Mouse (Mus musculus) intestine, embryonic 15.5 days (tissue): Measurements from ENCODE around the gene Tmem201. TPM values are rescaled to one million over a fixed set of nuclear protein-coding genes. Genes with fewer than 3 reads are reported as not detected.
"Not testable (repeated sequence)": the region's sequence is repeated elsewhere in the genome, so short reads cannot be mapped to it uniquely, and the experiment has no call there.

Experiments used
- ATAC-seq: fragments of 200-750 bp; cut with Nextera tagmentation; 2 replicates; pipeline ENCODE4 v1.8.0; 2017; ENCODE audit warnings: moderate TSS enrichment, moderate library complexity
- H3K27ac ChIP-seq: fragments of 300-500 bp; sonication (generic); 2 replicates; pipeline ENCODE4 v1.5.1; 2015; ENCODE audit warnings: mild to moderate bottlenecking, inconsistent platforms
- H3K27me3 ChIP-seq: fragments of 300-500 bp; sonication (generic); replicated peaks from 2 replicates; pipeline ENCODE4 v1.6.1; 2015; ENCODE audit warnings: inconsistent platforms
- H3K36me3 ChIP-seq: fragments of 300-500 bp; sonication (generic); 2 replicates; pipeline ENCODE4 v1.6.1; 2015; ENCODE audit warnings: inconsistent platforms
- H3K4me1 ChIP-seq: fragments of 300-500 bp; sonication (generic); replicated peaks from 2 replicates; pipeline ENCODE4 v1.6.1; 2015; ENCODE audit warnings: inconsistent platforms
- H3K4me2 ChIP-seq: fragments of 300-500 bp; sonication (generic); replicated peaks from 2 replicates; pipeline ENCODE4 v1.6.1; 2015; ENCODE audit warnings: mild to moderate bottlenecking, inconsistent platforms
- H3K4me3 ChIP-seq: fragments of 300-500 bp; sonication (generic); replicated peaks from 2 replicates; pipeline ENCODE4 v1.5.1; 2015; ENCODE audit warnings: inconsistent platforms
- H3K9ac ChIP-seq: fragments of 300-500 bp; sonication (generic); 2 replicates; pipeline ENCODE4 v1.6.1; 2015; ENCODE audit warnings: inconsistent platforms
- H3K9me3 ChIP-seq: fragments of 300-500 bp; sonication (generic); 2 replicates; pipeline ENCODE4 v1.6.1; 2016; ENCODE audit warnings: inconsistent platforms
- WGBS: fragments of 180-500 bp; shearing (Covaris S2); methylation state at CpG from one replicate; pipeline ENCODE4 v1.1.7; 2015; 5-methylcytosine and 5-hydroxymethylcytosine counted together
- polyA plus RNA-seq: library from polyadenylated mRNA; unstranded; fragments of >200 nt; fragmentation: Nextera tagmentation; extraction: Ambion mirVana; gene quantifications from 2 replicates; pipeline ENCODE4 v1.2.1, GENCODE M21; 2015

Tmem201 gene
- polyA plus RNA-seq, 1 experiment from 2014 or later: 23.3 TPM

- no peak overlapping the region for H3K4me2 ChIP-seq
Observed at GRCm38 (mm10) chr4:149772394-149772793, 34.5 kb upstream of the Tmem201 start.

GRCm38 (mm10) chr4:149765201-149765600 is 27.4 kb upstream of the Tmem201 start:
- no peak overlapping the region for H3K27ac ChIP-seq
- H3K9me3 ChIP-seq: no peaks in the 10 kb centered on the region
- H3K9ac ChIP-seq: no peak overlapping the region
- H3K4me1 ChIP-seq: no peaks in the 10 kb centered on the region
- H3K27me3 ChIP-seq: no peaks in the 10 kb centered on the region
- no peaks in the 10 kb centered on the region for H3K36me3 ChIP-seq
- H3K4me2 ChIP-seq: no peak overlapping the region
- ATAC-seq: no peak
- WGBS: 87% methylated on average over 5 of the region's 5 CpGs
- H3K4me3 ChIP-seq: no peak overlapping the region

More at GRCm38 (mm10) chr4:149772394-149772793, 34.5 kb upstream of the Tmem201 start:
- H3K27ac ChIP-seq: no peak overlapping the region
- H3K4me1 ChIP-seq: peaks cover 20% of the 10 kb centered on the region
- H3K36me3 ChIP-seq: no peaks in the 10 kb centered on the region
- no peak overlapping the region for H3K9ac ChIP-seq
- 47% methylated on average over 2 of the region's 2 CpGs for WGBS
- H3K9me3 ChIP-seq: no peaks in the 10 kb centered on the region
- no peak for ATAC-seq
- H3K27me3 ChIP-seq: no peaks in the 10 kb centered on the region
- no peak overlapping the region for H3K4me3 ChIP-seq

DNA sequence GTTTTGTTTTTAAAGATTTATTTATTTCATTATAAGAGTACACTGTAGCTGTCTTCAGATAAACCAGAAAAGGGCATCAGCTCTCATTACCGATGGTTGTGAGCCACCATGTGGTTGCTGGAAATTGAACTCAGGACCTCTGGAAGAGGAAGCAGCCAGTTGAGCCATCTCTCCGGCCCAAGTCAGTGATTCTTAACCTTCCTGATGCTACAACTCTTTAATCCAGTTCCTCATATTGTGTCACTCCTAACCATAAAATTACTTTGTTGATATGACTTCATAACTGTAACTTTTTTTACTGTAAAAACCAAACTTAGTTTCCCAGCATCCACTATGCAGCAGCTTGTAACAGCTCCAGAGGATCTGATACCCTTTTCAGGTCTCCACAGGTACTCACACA is 25.5 kb upstream of the Tmem201 start:
- H3K4me1 ChIP-seq: no peaks in the 10 kb centered on the region
- H3K4me3 ChIP-seq: no peak overlapping the region
- no peaks in the 10 kb centered on the region for H3K36me3 ChIP-seq
- H3K27ac ChIP-seq: no peak overlapping the region
- H3K9ac ChIP-seq: no peak overlapping the region
- H3K27me3 ChIP-seq: no peaks in the 10 kb centered on the region
- H3K9me3 ChIP-seq: no peaks in the 10 kb centered on the region
- 85% methylated on average over 2 of the region's 2 CpGs for WGBS
- H3K4me2 ChIP-seq: no peak overlapping the region
- ATAC-seq: no peak

DNA sequence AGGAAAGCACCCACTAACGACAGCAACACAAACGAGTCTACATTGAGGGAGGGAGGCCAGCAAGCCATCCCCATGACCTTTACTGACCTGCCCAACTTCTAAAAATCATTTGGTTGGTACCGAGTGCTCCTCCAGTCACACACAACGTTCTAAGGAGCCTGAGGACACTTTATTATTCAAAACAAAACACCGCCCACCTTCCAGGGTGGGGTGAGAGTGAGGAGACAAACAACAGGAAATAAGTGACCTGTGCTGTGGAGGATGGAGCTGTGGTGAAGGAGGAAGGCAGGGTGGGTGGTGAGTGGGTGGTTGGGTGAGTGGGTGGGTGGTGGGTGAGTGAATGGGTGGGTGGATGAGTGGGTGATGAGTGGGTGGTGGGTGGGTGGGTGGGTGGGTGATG is 21.7 kb upstream of the Tmem201 start:
- H3K9me3 ChIP-seq: no peaks in the 10 kb centered on the region
- no peaks in the 10 kb centered on the region for H3K27me3 ChIP-seq
- no peaks in the 10 kb centered on the region for H3K4me1 ChIP-seq
- H3K27ac ChIP-seq: no peak overlapping the region
- no peak overlapping the region for H3K4me2 ChIP-seq
- 50% methylated on average over 5 of the region's 5 CpGs for WGBS
- H3K4me3 ChIP-seq: no peak overlapping the region
- H3K36me3 ChIP-seq: no peaks in the 10 kb centered on the region
- no peak overlapping the region for H3K9ac ChIP-seq
- ATAC-seq: no peak

- Histone ChIP-seq H3K36me3 (no peaks in the 10 kb centered on the region), H3K4me2 (no peak overlapping the region), H3K27me3 (no peaks in the 10 kb centered on the region), H3K9ac (no peak overlapping the region), H3K4me1 (no peaks in the 10 kb centered on the region), H3K27ac (no peak overlapping the region), H3K9me3 (no peaks in the 10 kb centered on the region), H3K4me3 (no peak overlapping the region)
- WGBS: 64% methylated on average over 6 of the region's 6 CpGs
- ATAC-seq: no peak
Observed at GRCm38 (mm10) chr4:149758423-149758822, 20.6 kb upstream of the Tmem201 start.

- 88% methylated on average over 7 of the region's 7 CpGs for WGBS
- H3K36me3 ChIP-seq: not testable (repeated sequence)
Observed at GRCm38 (mm10) chr4:149756546-149756945, 18.7 kb upstream of the Tmem201 start.

DNA sequence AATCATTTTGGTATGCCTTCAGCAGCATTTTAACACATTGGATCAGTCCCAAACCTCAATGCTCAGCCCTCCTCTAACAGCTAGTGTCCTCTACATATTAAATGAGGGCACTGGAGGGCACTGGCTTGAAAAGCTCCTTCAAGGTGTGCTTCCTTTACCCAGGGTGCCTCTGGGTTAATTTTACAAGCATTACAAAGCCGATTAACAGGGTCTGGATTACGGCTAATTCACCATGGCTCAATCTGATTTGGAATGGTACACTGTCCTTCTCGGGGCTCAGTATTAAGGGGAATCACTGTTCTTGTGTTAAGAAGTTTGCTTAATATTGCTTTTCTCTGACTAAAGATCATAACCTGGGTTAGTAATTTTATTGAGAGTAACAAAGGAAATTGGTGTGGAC is 15.0 kb upstream of the Tmem201 start:
- Histone ChIP-seq H3K27ac (no peak overlapping the region), H3K4me3 (no peak overlapping the region), H3K4me1 (no peaks in the 10 kb centered on the region), H3K27me3 (no peaks in the 10 kb centered on the region), H3K9me3 (no peaks in the 10 kb centered on the region), H3K4me2 (no peak overlapping the region), H3K36me3 (no peaks in the 10 kb centered on the region), H3K9ac (no peak overlapping the region)
- WGBS: 87% methylated on average over 3 of the region's 3 CpGs
- no peak for ATAC-seq

More at GRCm38 (mm10) chr4:149756546-149756945, 18.7 kb upstream of the Tmem201 start:
- not testable (repeated sequence) for ATAC-seq, H3K9me3 ChIP-seq, H3K4me3 ChIP-seq, H3K4me2 ChIP-seq, H3K27ac ChIP-seq, H3K4me1 ChIP-seq, H3K9ac ChIP-seq, H3K27me3 ChIP-seq

DNA sequence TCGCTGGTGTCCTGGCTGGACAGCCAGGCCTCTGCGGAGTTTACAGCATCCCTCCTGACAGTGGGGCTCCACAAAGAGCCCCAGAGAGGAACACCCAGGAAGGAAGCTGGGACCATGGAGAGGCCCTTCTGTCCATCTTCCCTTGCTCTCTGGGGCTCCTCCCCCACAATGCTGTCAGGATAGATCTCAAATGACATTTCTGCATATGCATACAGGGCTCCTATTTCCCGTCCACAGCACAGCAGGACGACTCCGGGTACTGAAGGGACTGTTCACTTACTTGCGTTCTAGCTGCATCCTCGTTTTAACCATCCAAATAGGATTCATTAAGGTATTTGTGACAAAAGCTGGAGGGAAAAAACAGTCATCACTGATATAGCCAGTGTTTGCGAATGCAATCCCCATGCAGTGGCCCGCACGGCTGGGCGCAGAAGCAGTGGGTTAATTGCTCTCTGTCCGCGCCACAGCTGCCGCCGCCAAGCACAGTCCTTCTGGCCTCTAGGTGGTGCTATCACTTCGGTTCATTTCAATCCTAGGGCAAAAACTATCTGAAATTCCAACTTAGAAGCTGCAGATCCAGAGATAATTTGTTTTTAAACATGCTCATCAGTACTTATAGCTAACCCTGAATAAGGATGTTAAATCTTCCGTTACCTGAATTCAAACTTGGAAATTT is 14.4 kb upstream of the Tmem201 start:
- ATAC-seq: no peak
- H3K4me3 ChIP-seq: no peak overlapping the region
- no peak overlapping the region for H3K9ac ChIP-seq
- no peaks in the 10 kb centered on the region for H3K36me3 ChIP-seq
- no peaks in the 10 kb centered on the region for H3K4me1 ChIP-seq
- H3K27ac ChIP-seq: no peak overlapping the region
- no peaks in the 10 kb centered on the region for H3K9me3 ChIP-seq
- WGBS: 33% methylated on average over 17 of the region's 17 CpGs
- H3K27me3 ChIP-seq: no peaks in the 10 kb centered on the region
- H3K4me2 ChIP-seq: no peak overlapping the region

- 43% methylated on average over 5 of the region's 5 CpGs for WGBS
- H3K27me3 ChIP-seq: no peaks in the 10 kb centered on the region
- no peak overlapping the region for H3K9ac ChIP-seq
- ATAC-seq: no peak
- no peaks in the 10 kb centered on the region for H3K36me3 ChIP-seq
- H3K4me1 ChIP-seq: no peaks in the 10 kb centered on the region
- H3K27ac ChIP-seq: no peak overlapping the region
- no peaks in the 10 kb centered on the region for H3K9me3 ChIP-seq
- no peak overlapping the region for H3K4me3 ChIP-seq
- no peak overlapping the region for H3K4me2 ChIP-seq
Observed at GRCm38 (mm10) chr4:149750671-149751070, 12.8 kb upstream of the Tmem201 start.

DNA sequence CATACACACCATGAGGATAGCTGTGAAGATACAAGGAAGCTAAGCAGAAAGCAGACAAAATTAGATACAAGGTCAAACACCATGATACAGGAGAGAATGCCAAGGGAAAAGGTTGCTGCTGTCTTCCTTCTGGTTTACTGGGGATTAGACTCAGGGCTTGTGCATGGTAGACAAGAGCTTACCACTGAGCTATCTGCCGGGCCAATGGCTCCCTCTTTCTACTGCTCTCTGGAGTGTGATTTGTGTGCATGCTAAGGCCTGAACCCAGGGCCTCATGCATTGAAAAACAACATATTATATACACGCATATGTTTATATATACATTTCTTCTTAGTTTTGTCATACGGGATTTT is 11.8 kb upstream of the Tmem201 start:
- ATAC-seq, H3K36me3 ChIP-seq, H3K4me1 ChIP-seq, H3K4me2 ChIP-seq, H3K27ac ChIP-seq, H3K4me3 ChIP-seq, H3K9me3 ChIP-seq, H3K9ac ChIP-seq, H3K27me3 ChIP-seq: not testable (repeated sequence)
- WGBS: 85% methylated on average over 3 of the region's 3 CpGs

- WGBS: 85% methylated on average over 18 of the region's 18 CpGs
Observed at GRCm38 (mm10) chr4:149749003-149749662, 11.3 kb upstream of the Tmem201 start.

DNA sequence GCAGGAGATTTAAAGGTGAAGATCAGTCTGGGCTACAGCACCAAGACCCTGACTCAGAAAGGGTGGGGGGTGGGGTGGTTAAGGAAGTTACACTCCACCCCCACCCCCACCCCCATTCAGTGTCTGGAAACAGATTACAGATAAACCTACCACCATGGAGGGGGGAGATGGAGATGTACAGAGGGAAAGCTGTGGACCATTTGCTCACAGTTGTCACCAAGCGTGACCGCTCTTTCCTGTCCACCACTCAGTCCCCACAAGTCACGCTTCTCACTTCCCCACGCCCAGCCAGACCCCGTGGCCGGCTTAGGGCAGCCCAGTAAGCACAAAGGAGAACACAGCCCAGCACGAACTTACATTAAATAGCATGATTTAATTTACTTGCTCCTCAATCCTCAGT is 6.3 kb upstream of the Tmem201 start:
- Histone ChIP-seq H3K27ac (no peak overlapping the region), H3K9me3 (no peaks in the 10 kb centered on the region), H3K4me1 (no peaks in the 10 kb centered on the region), H3K36me3 (peaks cover 8% of the 10 kb centered on the region; the same call in 1 of the 2 replicates), H3K9ac (no peak overlapping the region), H3K4me3 (no peak overlapping the region), H3K4me2 (no peak overlapping the region), H3K27me3 (no peaks in the 10 kb centered on the region)
- no peak for ATAC-seq
- WGBS: 80% methylated on average over 7 of the region's 7 CpGs

More at GRCm38 (mm10) chr4:149749003-149749662, 11.3 kb upstream of the Tmem201 start:
- no peak overlapping the region for H3K4me3 ChIP-seq
- no peak for ATAC-seq
- H3K9me3 ChIP-seq: no peaks in the 10 kb centered on the region
- H3K9ac ChIP-seq: no peak overlapping the region
- H3K27ac ChIP-seq: no peak overlapping the region
- H3K4me2 ChIP-seq: no peak overlapping the region
- H3K4me1 ChIP-seq: no peaks in the 10 kb centered on the region
- H3K27me3 ChIP-seq: no peaks in the 10 kb centered on the region
- no peaks in the 10 kb centered on the region for H3K36me3 ChIP-seq

GRCm38 (mm10) chr4:149742011-149742530 is 4.2 kb upstream of the Tmem201 start:
- Histone ChIP-seq H3K36me3 (peaks cover 8% of the 10 kb centered on the region; the same call in 1 of the 2 replicates), H3K27me3 (no peaks in the 10 kb centered on the region), H3K4me1 (no peaks in the 10 kb centered on the region; the same call in 1 of the 2 replicates), H3K4me3 (no peak overlapping the region), H3K9me3 (no peaks in the 10 kb centered on the region), H3K27ac (no peak overlapping the region), H3K9ac (no peak overlapping the region), H3K4me2 (no peak overlapping the region)
- no peak for ATAC-seq
- WGBS: 92% methylated on average over 14 of the region's 14 CpGs
